Mouse (Mus musculus): ENCODE data around the gene Efcab9.

GRCm38 (mm10) chr11:32503711-32504110 lies 28.2 kb downstream of the Efcab9 start:
- TF ChIP-seq POLR2A (IDR thresholded peaks at IDR 0.05; ENCODE audit: low read depth, low read length) (no peak), RAD21 (IDR thresholded peaks at IDR 0.05; ENCODE audit: low read depth, low read length) (no peak), SIN3A (IDR thresholded peaks at IDR 0.05; ENCODE audit: low read length) (no peak), JUN (IDR thresholded peaks at IDR 0.05; ENCODE audit: insufficient read depth, low read depth, low read length) (no peak), ELF1 (IDR thresholded peaks at IDR 0.05; ENCODE audit: low read depth, low read length) (no peak), ZKSCAN1 (IDR thresholded peaks at IDR 0.05; ENCODE audit: borderline replicate concordance, low read depth, low read length) (no peak), EP300 (IDR thresholded peaks at IDR 0.05; ENCODE audit: low read length) (no peak), MXI1 (IDR thresholded peaks at IDR 0.05; ENCODE audit: low read depth, low read length) (no peak), CTCF (conservative IDR thresholded peaks at IDR 0.05 in 1 of 2, IDR thresholded peaks at IDR 0.05 in 1 of 2; ENCODE audit: low read depth in 2 of 2, low read length in 2 of 2) (no peak), E2F4 (IDR thresholded peaks at IDR 0.05; ENCODE audit: insufficient replicate concordance, low read depth, low read length) (no peak), TBP (conservative IDR thresholded peaks at IDR 0.05; ENCODE audit: low read depth, low read length) (no peak), RCOR1 (conservative IDR thresholded peaks at IDR 0.05; ENCODE audit: low read depth, low read length) (no peak)
